Mouse (Mus musculus): ENCODE data around the gene Tnfrsf25. TPM values are rescaled to one million over a fixed set of nuclear protein-coding genes. Genes with fewer than 3 reads are reported as not detected.
A peak's percentile ranks its signal among the peaks of the same experiment; 100 is the strongest.

Gene Tnfrsf25
- polyA plus RNA-seq, 1 experiment, result 4.0 TPM

GRCm38 (mm10) chr4:152096927-152097326 lies 18.8 kb upstream of the Tnfrsf25 start:
- Histone ChIP-seq H3K4me3 (no peak overlapping the region), H3K79me2 (ENCODE audit: control insufficient read depth, insufficient read depth) (peaks cover 41% of the 10 kb centered on the region), H3ac (ENCODE audit: control insufficient read depth, insufficient read length) (no peak overlapping the region), H3K36me3 (ENCODE audit: control insufficient read depth, insufficient read depth) (peaks cover 4% of the 10 kb centered on the region), H3K27me3 (ENCODE audit: control insufficient read depth, insufficient read depth, insufficient read length) (no peaks in the 10 kb centered on the region), H3K4me2 (ENCODE audit: low read depth) (no peak overlapping the region)
- TF ChIP-seq POLR2A (IDR thresholded peaks at IDR 0.05; ENCODE audit: insufficient read length, low read depth) (peak; percentile 24), MAX (IDR thresholded peaks at IDR 0.05; ENCODE audit: low read depth) (no peak)

DNA sequence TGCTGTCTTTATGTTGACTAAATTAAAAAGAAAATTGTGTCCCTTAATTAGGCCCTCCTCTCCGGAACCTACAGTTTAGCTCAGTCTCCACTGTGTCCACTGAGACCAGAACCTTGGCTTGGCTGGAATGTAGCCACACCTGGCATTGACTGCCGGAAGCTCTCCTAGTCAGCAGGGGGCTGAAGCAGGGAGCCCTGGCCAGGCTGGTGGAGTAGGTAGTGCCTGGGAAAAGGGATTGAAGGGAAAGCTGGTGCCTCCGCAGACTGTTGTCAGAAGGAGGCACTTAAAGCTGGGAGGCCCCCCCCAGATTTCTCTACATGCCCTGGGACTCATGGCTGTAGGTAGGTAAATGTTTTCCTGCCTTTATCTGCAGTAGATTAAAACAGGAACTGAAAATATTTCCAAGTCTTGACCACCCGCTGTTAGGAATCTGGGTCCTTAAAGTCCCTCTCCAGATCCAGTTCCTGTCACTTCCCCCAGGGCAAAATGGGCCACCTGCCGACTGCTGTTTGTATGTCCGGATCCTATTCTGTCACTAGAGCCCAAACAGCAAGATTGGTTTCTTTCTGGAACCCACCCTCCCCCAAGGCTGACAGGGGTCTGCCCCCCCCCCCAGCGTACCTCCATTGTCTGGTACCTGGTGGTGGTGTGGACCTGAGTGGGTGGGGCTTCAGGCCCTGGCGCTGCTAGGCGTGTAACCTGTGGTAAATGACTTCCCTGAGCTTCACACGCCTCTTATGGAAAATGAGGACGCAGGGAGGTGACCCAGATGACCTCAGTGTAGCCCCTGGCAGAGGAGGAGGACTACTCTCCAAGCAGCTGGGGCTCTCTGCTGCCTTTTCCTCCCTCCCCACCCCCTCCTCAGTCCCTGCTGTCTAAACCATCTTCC lies 17.6 kb upstream of the Tnfrsf25 start:
- H3K4me2 ChIP-seq (ENCODE audit: low read depth), result no peak overlapping the region
- H3K27me3 ChIP-seq (ENCODE audit: control insufficient read depth, insufficient read depth, insufficient read length), result no peaks in the 10 kb centered on the region
- peaks cover 41% of the 10 kb centered on the region for H3K79me2 ChIP-seq (ENCODE audit: control insufficient read depth, insufficient read depth)
- TF ChIP-seq MAX (IDR thresholded peaks at IDR 0.05; ENCODE audit: low read depth), result no peak
- TF ChIP-seq USF1 (IDR thresholded peaks at IDR 0.05; ENCODE audit: low read depth), result no peak
- TF ChIP-seq MYOD1 (IDR thresholded peaks at IDR 0.05; ENCODE audit: control insufficient read depth in 1 of 3, insufficient read length in 2 of 3, low read depth in 2 of 3), result no peak
- TF ChIP-seq TCF12 (IDR thresholded peaks at IDR 0.05; ENCODE audit: insufficient read depth, poor library complexity, severe bottlenecking), result no peak
- TF ChIP-seq E2F4 (IDR thresholded peaks at IDR 0.05; ENCODE audit: insufficient read depth), result no peak
- no peak for TF ChIP-seq CEBPB (IDR thresholded peaks at IDR 0.05; ENCODE audit: insufficient read depth, poor library complexity, severe bottlenecking)
- no peak for TF ChIP-seq MYOG (IDR thresholded peaks at IDR 0.05; ENCODE audit: control insufficient read depth in 1 of 3, insufficient read depth in 1 of 3, insufficient read length in 2 of 3, low read depth in 2 of 3)
- H3K4me3 ChIP-seq, result no peak overlapping the region
- peaks cover 4% of the 10 kb centered on the region for H3K36me3 ChIP-seq (ENCODE audit: control insufficient read depth, insufficient read depth)
- H3ac ChIP-seq (ENCODE audit: control insufficient read depth, insufficient read length), result no peak overlapping the region

DNA sequence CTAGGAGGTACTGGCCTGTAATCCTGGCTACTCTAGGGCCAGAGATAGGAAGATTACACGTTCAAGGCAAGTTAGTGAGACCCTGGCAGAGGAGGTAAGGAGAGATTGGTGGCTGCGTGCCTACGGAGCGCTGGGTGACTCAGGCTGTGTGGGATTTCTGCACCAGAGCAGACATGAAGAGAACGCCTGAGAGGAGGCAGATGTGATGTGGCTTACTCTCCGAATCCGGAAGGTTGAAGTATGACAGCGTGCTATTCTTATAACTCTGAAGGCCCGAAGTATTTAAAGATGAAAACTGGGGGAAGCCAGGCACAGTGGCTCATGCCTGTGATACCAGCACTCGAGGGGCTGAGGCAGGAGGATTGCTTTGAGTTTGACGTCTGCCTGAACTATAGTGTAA lies 15.2 kb upstream of the Tnfrsf25 start:
- TF ChIP-seq POLR2AphosphoS2 (IDR thresholded peaks at IDR 0.05; ENCODE audit: insufficient read length, low read depth), result no peak
- no peak for TF ChIP-seq SRF (IDR thresholded peaks at IDR 0.05; ENCODE audit: control insufficient read depth, insufficient read length, low read depth)
- peak; percentile 10 for TF ChIP-seq POLR2A (IDR thresholded peaks at IDR 0.05; ENCODE audit: insufficient read length, low read depth)
- peak in 1 of 3 experiments; percentile 34 for TF ChIP-seq MYOG (IDR thresholded peaks at IDR 0.05; ENCODE audit: control insufficient read depth in 1 of 3, insufficient read depth in 1 of 3, insufficient read length in 2 of 3, low read depth in 2 of 3)
- TF ChIP-seq TCF12 (IDR thresholded peaks at IDR 0.05; ENCODE audit: insufficient read depth, poor library complexity, severe bottlenecking), result no peak
- TF ChIP-seq CEBPB (IDR thresholded peaks at IDR 0.05; ENCODE audit: insufficient read depth, poor library complexity, severe bottlenecking), result no peak
- TF ChIP-seq E2F4 (IDR thresholded peaks at IDR 0.05; ENCODE audit: insufficient read depth), result no peak
- no peak for TF ChIP-seq TCF3 (IDR thresholded peaks at IDR 0.05; ENCODE audit: insufficient read length, low read depth)
- no peak for TF ChIP-seq MAX (IDR thresholded peaks at IDR 0.05; ENCODE audit: low read depth)
- TF ChIP-seq USF1 (IDR thresholded peaks at IDR 0.05; ENCODE audit: low read depth), result no peak
- no peak for TF ChIP-seq REST (IDR thresholded peaks at IDR 0.05; ENCODE audit: insufficient read depth, insufficient read length)
- TF ChIP-seq MYOD1 (IDR thresholded peaks at IDR 0.05; ENCODE audit: control insufficient read depth in 1 of 3, insufficient read length in 2 of 3, low read depth in 2 of 3), result no peak
- H3ac ChIP-seq (ENCODE audit: control insufficient read depth, insufficient read length), result no peak overlapping the region
- peaks cover 24% of the 10 kb centered on the region for H3K79me2 ChIP-seq (ENCODE audit: control insufficient read depth, insufficient read depth)
- H3K4me3 ChIP-seq, result no peak overlapping the region
- H3K27me3 ChIP-seq (ENCODE audit: control insufficient read depth, insufficient read depth, insufficient read length), result no peaks in the 10 kb centered on the region
- H3K4me2 ChIP-seq (ENCODE audit: low read depth), result peak overlapping the region; percentile 77
- peaks cover 16% of the 10 kb centered on the region for H3K36me3 ChIP-seq (ENCODE audit: control insufficient read depth, insufficient read depth)

GRCm38 (mm10) chr4:152101081-152101653 lies 14.6 kb upstream of the Tnfrsf25 start:
- peak overlapping the region; percentile 77 for H3K4me2 ChIP-seq (ENCODE audit: low read depth)
- no peak overlapping the region for H3K4me3 ChIP-seq
- H3K79me2 ChIP-seq (ENCODE audit: control insufficient read depth, insufficient read depth), result peaks cover 21% of the 10 kb centered on the region
- H3K27me3 ChIP-seq (ENCODE audit: control insufficient read depth, insufficient read depth, insufficient read length), result no peaks in the 10 kb centered on the region
- H3K36me3 ChIP-seq (ENCODE audit: control insufficient read depth, insufficient read depth), result peaks cover 19% of the 10 kb centered on the region
- TF ChIP-seq MYOD1 (IDR thresholded peaks at IDR 0.05; ENCODE audit: control insufficient read depth in 1 of 3, insufficient read length in 2 of 3, low read depth in 2 of 3), result peak in 1 of 3 experiments; percentile 37
- peak in 1 of 3 experiments; percentile 4 for TF ChIP-seq MYOG (IDR thresholded peaks at IDR 0.05; ENCODE audit: control insufficient read depth in 1 of 3, insufficient read depth in 1 of 3, insufficient read length in 2 of 3, low read depth in 2 of 3)
- no peak for TF ChIP-seq TCF3 (IDR thresholded peaks at IDR 0.05; ENCODE audit: insufficient read length, low read depth)
- TF ChIP-seq CEBPB (IDR thresholded peaks at IDR 0.05; ENCODE audit: insufficient read depth, poor library complexity, severe bottlenecking), result no peak
- TF ChIP-seq MAX (IDR thresholded peaks at IDR 0.05; ENCODE audit: low read depth), result no peak
- no peak for TF ChIP-seq SRF (IDR thresholded peaks at IDR 0.05; ENCODE audit: control insufficient read depth, insufficient read length, low read depth)
- no peak for TF ChIP-seq REST (IDR thresholded peaks at IDR 0.05; ENCODE audit: insufficient read depth, insufficient read length)
- TF ChIP-seq POLR2AphosphoS2 (IDR thresholded peaks at IDR 0.05; ENCODE audit: insufficient read length, low read depth), result no peak
- no peak for TF ChIP-seq E2F4 (IDR thresholded peaks at IDR 0.05; ENCODE audit: insufficient read depth)
- TF ChIP-seq USF1 (IDR thresholded peaks at IDR 0.05; ENCODE audit: low read depth), result no peak
- TF ChIP-seq POLR2A (IDR thresholded peaks at IDR 0.05; ENCODE audit: insufficient read length, low read depth), result peak; percentile 46
- no peak for TF ChIP-seq TCF12 (IDR thresholded peaks at IDR 0.05; ENCODE audit: insufficient read depth, poor library complexity, severe bottlenecking)
- no peak overlapping the region for H3ac ChIP-seq (ENCODE audit: control insufficient read depth, insufficient read length)

Data from myocyte (in vitro differentiated cells).